Mouse (Mus musculus) hindbrain, embryonic 15.5 days (tissue): Measurements from ENCODE around the gene Cacna1f. TPM values are rescaled to one million over a fixed set of nuclear protein-coding genes. Genes with fewer than 3 reads are reported as not detected.
A peak's percentile ranks its signal among the peaks of the same experiment; 100 is the strongest.

Experiments
- ATAC-seq: fragments of 200-750 bp; cut with Nextera tagmentation; 2 replicates; pipeline ENCODE4 v1.8.0; 2017; ENCODE audit warnings: low read depth, moderate number of reproducible peaks, moderate TSS enrichment; ENCODE audit not compliant: low FRiP score
- H3K27ac ChIP-seq: fragments of 300-500 bp; sonication (generic); replicated peaks from 2 replicates; pipeline ENCODE4 v1.5.1; 2015; ENCODE audit warnings: mild to moderate bottlenecking, inconsistent platforms
- H3K27me3 ChIP-seq: fragments of 300-500 bp; sonication (generic); 2 replicates; pipeline ENCODE4 v1.6.1; 2015; ENCODE audit warnings: control low read depth, inconsistent platforms
- H3K36me3 ChIP-seq: fragments of 300-500 bp; sonication (generic); 2 replicates; pipeline ENCODE4 v1.6.1; 2015; ENCODE audit warnings: control low read depth, inconsistent platforms
- H3K4me1 ChIP-seq: fragments of 300-500 bp; sonication (generic); replicated peaks from 2 replicates; pipeline ENCODE4 v1.6.1; 2015; ENCODE audit warnings: control low read depth, inconsistent platforms
- H3K4me2 ChIP-seq: fragments of 300-500 bp; sonication (generic); 2 replicates; pipeline ENCODE4 v1.6.1; 2015; ENCODE audit warnings: moderate library complexity, mild to moderate bottlenecking, inconsistent platforms
- H3K4me3 ChIP-seq: fragments of 300-500 bp; sonication (generic); 2 replicates; pipeline ENCODE4 v1.5.1; 2015; ENCODE audit warnings: mild to moderate bottlenecking, inconsistent platforms
- H3K9ac ChIP-seq: fragments of 300-500 bp; sonication (generic); 2 replicates; pipeline ENCODE4 v1.6.1; 2015; ENCODE audit warnings: inconsistent platforms
- H3K9me3 ChIP-seq: fragments of 300-500 bp; sonication (generic); 2 replicates; pipeline ENCODE4 v1.6.1; 2016; ENCODE audit warnings: control low read depth, inconsistent platforms
- WGBS: fragments of 180-500 bp; shearing (Covaris S2); methylation state at CpG from one replicate; pipeline ENCODE4 v1.1.7; 2015; 5-methylcytosine and 5-hydroxymethylcytosine counted together
- polyA plus RNA-seq: library from polyadenylated mRNA; unstranded; fragments of >200 nt; fragmentation: Nextera tagmentation; extraction: Ambion mirVana; gene quantifications from 2 replicates; pipeline ENCODE4 v1.2.1, GENCODE M21; 2015

The Cacna1f gene
- 0.14 and 0.22 TPM in 2 replicates for polyA plus RNA-seq

DNA sequence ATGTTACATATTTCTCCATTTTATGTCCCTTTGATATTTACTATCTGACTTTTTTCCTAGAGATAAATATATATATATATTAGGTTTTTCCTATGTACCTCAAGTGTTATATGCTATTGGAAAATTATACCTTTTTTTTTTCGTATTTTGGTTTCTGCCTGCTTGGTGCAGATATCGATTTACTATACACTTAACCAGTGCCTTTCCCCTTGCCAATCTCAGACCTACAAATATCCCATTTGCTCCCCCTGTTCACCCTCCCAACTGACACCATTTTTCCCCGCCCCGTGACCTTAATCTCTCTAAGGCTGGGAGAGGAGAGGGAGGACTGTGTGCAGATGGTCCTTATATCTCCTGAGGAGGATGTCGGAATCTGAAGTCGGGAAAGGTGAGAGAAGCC lies at the start of gene Cacna1f:
Gene Cacna1f, plus strand, starts transcription at position 301 of the 400 bp plus-strand sequence.
- 82% methylated on average over 6 of the region's 6 CpGs for WGBS
- Histone ChIP-seq H3K9ac (no peak within 1 kb of the TSS), H3K27me3 (no peaks in the 10 kb centered on the region), H3K27ac (no peak within 1 kb of the TSS), H3K4me3 (no peak within 1 kb of the TSS), H3K4me2 (no peak within 1 kb of the TSS), H3K4me1 (peaks cover 12% of the 10 kb centered on the region), H3K9me3 (no peaks in the 10 kb centered on the region), H3K36me3 (no peaks in the 10 kb centered on the region)
- no peak for ATAC-seq

DNA sequence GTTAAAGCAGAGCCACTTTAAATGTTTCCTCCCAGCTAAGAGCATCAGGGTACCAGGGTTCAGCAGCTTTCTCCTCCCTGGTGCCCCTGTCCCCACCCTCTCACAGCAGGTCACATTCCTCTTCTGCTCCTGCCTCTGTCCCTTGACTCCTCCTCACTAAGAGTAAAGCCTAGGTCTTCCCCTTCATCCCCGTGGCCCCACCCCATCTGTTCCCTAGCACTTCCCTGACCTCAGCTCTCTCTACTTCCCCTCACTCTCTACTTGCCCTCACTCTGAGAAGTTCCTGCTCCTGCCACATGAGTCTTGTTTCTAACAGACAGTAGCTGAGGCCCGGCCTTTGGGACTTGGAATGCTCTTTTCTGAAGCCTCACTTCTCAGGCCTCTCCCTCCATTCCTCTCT lies 43.8 kb upstream of the Cacna1f start:
- 23% methylated on average over 2 of the region's 2 CpGs for WGBS
- no peaks in the 10 kb centered on the region for H3K27me3 ChIP-seq
- no peak for ATAC-seq
- no peaks in the 10 kb centered on the region for H3K9me3 ChIP-seq
- H3K4me1 ChIP-seq: no peaks in the 10 kb centered on the region
- H3K27ac ChIP-seq: no peak overlapping the region
- no peak overlapping the region for H3K4me2 ChIP-seq
- H3K36me3 ChIP-seq: no peaks in the 10 kb centered on the region
- H3K4me3 ChIP-seq: no peak overlapping the region
- H3K9ac ChIP-seq: no peak overlapping the region

DNA sequence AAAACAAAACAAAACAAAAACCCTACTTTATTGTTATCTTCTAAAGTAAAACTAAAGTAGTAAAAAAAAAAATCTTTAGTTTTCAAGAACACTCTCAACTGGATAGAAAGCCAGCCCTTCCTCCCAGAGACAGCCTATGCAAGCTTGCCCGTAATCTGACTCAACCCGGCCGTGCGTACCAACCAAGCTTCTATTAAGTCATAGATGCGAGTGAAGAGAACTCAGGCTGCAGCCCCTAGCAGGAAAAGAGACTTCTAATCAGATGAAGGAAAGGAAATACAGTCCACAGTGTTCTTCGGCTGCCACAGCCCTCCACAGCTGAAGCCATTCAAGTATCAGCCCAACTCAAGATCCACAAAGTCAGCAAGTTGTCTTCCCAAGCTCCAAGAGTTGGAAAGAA lies 40.5 kb upstream of the Cacna1f start:
- Histone ChIP-seq H3K4me1 (peaks cover 9% of the 10 kb centered on the region), H3K36me3 (no peaks in the 10 kb centered on the region), H3K27ac (no peak overlapping the region), H3K4me3 (no peak overlapping the region), H3K9ac (no peak overlapping the region), H3K4me2 (no peak overlapping the region), H3K9me3 (no peaks in the 10 kb centered on the region), H3K27me3 (no peaks in the 10 kb centered on the region)
- ATAC-seq: no peak
- 92% methylated on average over 6 of the region's 6 CpGs for WGBS

DNA sequence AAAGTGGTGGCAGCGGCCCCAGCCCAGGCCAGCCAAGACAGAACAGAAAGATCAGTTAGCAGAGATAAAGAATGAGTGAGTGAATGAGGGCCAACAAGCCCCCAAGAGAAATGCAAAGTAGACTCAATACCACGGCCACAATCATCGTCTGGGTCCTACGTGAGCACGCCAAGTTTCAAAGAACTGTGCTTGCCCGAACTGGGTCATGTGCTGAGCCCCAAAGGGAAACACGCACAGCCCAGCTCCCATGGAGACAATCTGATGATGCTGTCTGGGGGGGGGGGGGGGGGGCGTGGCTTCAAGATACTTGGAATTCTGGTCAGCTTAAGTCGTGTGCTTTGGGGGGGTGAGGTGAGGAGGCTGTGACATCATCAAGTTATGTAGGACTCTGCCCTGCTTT lies 39.4 kb upstream of the Cacna1f start:
- Histone ChIP-seq H3K9ac (no peak overlapping the region), H3K4me3 (no peak overlapping the region), H3K4me2 (no peak overlapping the region), H3K27me3 (no peaks in the 10 kb centered on the region), H3K36me3 (no peaks in the 10 kb centered on the region), H3K9me3 (no peaks in the 10 kb centered on the region), H3K27ac (no peak overlapping the region), H3K4me1 (peaks cover 19% of the 10 kb centered on the region)
- no peak for ATAC-seq
- 78% methylated on average over 8 of the region's 9 CpGs for WGBS

DNA sequence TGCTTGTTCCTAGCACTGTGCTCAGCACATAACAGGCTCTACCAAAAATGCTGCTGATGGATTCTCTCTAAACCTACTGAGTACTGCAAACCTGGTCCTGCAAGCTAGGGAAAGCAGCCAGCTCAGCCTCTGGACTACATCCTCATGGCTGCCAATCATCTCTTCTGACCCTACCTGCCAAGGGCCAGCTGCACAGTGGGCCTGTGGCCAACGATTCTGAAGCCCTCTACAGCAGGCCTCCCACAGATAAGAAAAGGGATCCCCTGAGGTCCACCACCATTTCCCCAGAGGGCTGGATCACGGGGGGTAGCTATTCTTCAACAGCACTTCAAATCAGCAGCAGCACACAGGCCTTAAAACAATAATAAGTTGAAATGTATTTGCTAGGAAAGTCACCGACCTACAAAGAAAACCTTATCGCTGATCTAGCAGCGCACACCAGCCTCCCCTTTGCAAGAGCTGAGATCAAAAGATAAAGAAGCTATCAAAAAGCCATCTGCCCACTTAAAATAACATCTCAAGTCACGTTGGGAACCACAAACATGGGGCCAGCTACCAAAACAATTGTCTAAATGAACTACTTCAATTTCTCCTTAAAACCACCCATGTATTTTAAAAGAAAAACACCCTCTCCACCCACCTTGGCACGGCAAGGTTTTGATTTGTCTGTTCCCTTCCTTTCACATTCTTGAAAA lies 36.3 kb upstream of the Cacna1f start:
- no peak for ATAC-seq
- Histone ChIP-seq H3K27ac (no peak overlapping the region), H3K4me2 (no peak overlapping the region), H3K4me3 (no peak overlapping the region), H3K9me3 (no peaks in the 10 kb centered on the region), H3K4me1 (peaks cover 32% of the 10 kb centered on the region), H3K9ac (no peak overlapping the region), H3K27me3 (no peaks in the 10 kb centered on the region), H3K36me3 (no peaks in the 10 kb centered on the region)
- 57% methylated on average over 7 of the region's 7 CpGs for WGBS

DNA sequence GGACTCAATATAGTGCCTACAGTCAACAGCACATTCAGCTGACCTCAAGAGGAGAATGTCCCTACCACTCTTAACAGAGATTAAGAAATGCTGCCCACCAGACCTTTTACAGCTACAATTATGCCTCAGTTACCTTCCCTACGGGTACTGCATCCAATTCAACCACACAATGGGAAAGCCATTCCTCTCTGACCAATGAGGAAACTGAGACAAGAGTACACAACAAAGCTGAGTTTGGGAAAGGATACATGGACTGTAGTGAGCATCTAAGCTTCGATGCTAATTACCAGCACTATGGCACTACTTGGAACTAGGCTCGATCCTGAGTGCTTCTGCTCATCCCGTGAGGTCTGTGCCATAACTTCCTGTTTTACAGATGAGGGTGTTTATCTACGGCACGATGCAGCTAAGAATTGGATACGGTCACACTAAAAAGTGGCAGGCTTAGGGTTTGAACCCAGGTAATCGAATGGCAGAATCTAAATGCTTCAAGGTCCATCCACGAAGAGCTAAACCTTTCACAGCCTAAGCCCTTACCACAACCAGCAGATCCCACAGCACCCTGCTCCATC lies 35.2 kb upstream of the Cacna1f start:
- no peaks in the 10 kb centered on the region for H3K9me3 ChIP-seq
- peaks cover 32% of the 10 kb centered on the region for H3K4me1 ChIP-seq
- H3K27me3 ChIP-seq: no peaks in the 10 kb centered on the region
- WGBS: 94% methylated on average over 9 of the region's 9 CpGs
- H3K4me2 ChIP-seq: no peak overlapping the region
- no peak overlapping the region for H3K27ac ChIP-seq
- H3K36me3 ChIP-seq: no peaks in the 10 kb centered on the region
- ATAC-seq: no peak
- no peak overlapping the region for H3K4me3 ChIP-seq
- H3K9ac ChIP-seq: no peak overlapping the region

DNA sequence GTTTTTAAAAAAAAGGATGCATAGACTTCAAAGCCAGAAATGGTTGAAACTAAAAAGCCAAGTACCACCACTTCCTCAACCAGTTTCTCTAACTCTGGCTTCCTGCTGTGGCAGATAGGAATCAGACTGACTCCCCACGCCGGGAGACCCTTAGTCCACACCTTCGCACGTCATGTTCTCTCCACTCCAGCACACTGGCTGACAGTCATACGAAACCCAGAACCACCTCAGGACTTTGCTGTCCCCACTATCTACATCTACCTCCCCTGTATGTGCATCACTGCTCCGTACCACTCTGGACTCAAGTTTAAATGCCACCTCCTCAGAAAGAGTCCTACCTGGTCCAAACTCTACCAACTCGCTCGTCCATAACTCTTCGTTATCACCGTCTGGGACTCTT lies 34.4 kb upstream of the Cacna1f start:
- ATAC-seq: no peak
- Histone ChIP-seq H3K27ac (no peak overlapping the region), H3K4me3 (peak overlapping the region; percentile 55; the same call in 1 of the 2 replicates), H3K9me3 (no peaks in the 10 kb centered on the region), H3K4me1 (peaks cover 32% of the 10 kb centered on the region), H3K4me2 (peak overlapping the region; percentile 72), H3K36me3 (no peaks in the 10 kb centered on the region), H3K27me3 (no peaks in the 10 kb centered on the region), H3K9ac (no peak overlapping the region)
- 88% methylated on average over 10 of the region's 10 CpGs for WGBS

DNA sequence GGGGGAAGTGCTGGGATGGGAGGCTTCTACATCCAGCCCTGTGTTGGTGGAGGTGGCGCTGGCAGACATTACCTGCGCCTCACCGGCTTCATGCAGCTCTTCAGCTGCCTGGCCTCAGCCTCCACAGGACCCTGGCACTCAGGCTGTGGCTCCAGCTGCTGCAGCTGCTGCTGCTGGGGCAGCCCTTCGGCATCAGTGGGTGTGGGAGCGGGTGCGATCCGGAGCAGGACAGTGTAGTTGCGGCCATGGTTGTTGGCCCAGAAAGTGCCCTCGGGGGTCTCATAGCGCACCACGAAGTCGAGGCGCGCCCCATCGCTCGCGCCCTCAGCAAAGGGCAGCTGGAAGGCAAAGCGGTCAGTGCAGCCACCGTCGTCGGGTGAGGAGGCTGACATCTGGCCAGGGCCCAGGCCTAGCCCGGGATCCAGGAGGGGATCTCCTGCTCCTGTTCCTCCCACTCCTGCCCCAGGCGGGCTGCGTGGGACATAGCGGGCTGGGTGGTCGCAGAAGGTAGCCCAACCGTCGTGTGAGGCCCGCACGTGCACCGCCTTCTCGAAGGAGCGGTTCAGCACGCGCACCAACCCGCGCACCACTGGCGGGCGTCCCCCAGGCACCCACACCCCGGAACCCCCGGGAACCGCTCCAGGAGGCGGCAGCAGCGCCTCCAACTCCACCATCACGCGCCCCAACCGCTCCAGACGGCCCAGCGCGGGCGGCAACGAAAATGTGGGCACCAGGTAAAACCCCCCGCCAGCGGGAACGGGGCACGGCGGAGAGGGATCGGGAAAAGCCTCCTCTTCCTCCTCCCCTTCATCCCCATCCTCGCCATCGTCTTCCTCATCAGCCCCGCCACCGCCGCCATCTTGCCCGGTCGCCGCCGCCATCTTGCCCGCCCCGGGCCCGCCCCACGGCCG lies 33.5 kb upstream of the Cacna1f start, which contains the start of gene Foxp3:
Gene Foxp3, plus strand, starts transcription at position 469 of the 911 bp plus-strand sequence.
- ATAC-seq: peak; percentile 3; the same call in 1 of the 2 replicates
- H3K4me3 ChIP-seq: peak within 1 kb of the TSS; percentile 55
- WGBS: 33% methylated on average over 63 of the region's 72 CpGs
- H3K27me3 ChIP-seq: no peaks in the 10 kb centered on the region
- H3K9ac ChIP-seq: peak within 1 kb of the TSS; percentile 65
- H3K9me3 ChIP-seq: no peaks in the 10 kb centered on the region
- peaks cover 32% of the 10 kb centered on the region for H3K4me1 ChIP-seq
- peak within 1 kb of the TSS; percentile 72 for H3K4me2 ChIP-seq
- H3K27ac ChIP-seq: peak within 1 kb of the TSS; percentile 96
- no peaks in the 10 kb centered on the region for H3K36me3 ChIP-seq

DNA sequence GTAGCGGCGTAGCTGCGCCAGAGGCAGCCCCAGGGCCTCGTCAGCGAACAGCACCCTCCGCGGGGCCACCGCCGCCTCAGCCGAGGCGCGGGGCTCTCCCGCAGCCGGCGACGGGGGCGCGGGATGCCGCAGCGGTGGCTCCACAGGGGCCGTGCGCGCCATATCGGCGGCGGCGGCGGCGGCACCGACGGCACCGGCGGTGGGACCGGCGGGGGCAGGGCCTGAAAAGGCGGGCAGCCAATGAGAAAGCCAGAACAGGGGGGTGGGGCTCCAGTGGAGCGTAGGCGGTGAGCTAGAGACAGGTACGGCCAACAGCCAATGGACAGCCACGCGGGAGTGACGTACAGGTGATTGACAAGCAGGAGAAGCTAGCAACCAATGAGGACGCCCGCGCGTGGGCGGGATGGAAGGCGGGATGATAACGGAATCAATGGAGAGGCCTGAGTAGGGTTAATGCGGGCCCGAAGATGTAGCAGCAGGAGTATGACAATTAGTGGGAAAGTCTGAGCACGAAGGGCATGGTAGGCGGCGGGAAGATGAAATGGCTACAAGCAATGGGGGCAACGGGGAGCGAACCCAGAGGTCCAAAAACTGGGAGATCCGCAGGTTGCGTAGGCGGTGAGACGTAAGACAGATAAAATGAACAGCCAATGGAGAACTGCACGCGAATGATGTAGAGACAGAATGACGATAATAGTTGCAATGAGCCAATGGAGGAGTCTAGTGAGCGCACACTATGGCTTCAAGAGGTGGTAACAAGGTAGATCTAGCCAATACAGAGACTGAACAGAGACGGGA lies 32.6 kb upstream of the Cacna1f start, which contains the start of gene Ppp1r3f:
Gene Ppp1r3f, minus strand, starts transcription at position 197 of the 798 bp plus-strand sequence.
- ATAC-seq: peak; percentile 98
- H3K9ac ChIP-seq: peak within 1 kb of the TSS; percentile 65
- H3K4me1 ChIP-seq: peaks cover 32% of the 10 kb centered on the region
- H3K27me3 ChIP-seq: no peaks in the 10 kb centered on the region
- peak within 1 kb of the TSS; percentile 96 for H3K27ac ChIP-seq
- H3K4me3 ChIP-seq: peak within 1 kb of the TSS; percentile 55
- H3K36me3 ChIP-seq: no peaks in the 10 kb centered on the region
- H3K4me2 ChIP-seq: peak within 1 kb of the TSS; percentile 72
- H3K9me3 ChIP-seq: no peaks in the 10 kb centered on the region
- 20% methylated on average over 59 of the region's 65 CpGs for WGBS

DNA sequence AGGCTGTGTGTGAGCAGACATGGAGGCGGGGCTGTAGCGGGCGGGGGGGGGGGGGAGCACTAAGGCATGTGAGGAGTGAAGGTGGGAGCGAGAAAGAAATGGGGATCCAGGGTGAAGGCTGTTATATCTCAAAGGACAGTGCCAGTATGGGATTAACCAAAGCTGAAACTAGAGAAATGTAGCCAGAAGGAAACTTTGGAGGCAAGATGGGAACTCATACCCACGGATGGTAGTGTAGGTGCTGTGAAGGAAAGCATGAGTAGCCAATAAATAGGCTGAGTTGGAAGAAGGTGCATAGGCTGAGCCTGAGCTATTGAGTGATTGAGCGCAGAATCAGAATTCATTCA lies 32.0 kb upstream of the Cacna1f start:
- Histone ChIP-seq H3K4me1 (peaks cover 32% of the 10 kb centered on the region), H3K9ac (peak overlapping the region; percentile 32), H3K9me3 (no peaks in the 10 kb centered on the region), H3K27ac (peak overlapping the region; percentile 96), H3K36me3 (no peaks in the 10 kb centered on the region), H3K27me3 (no peaks in the 10 kb centered on the region), H3K4me2 (peak overlapping the region; percentile 52), H3K4me3 (peak overlapping the region; percentile 55)
- 17% methylated on average over 5 of the region's 6 CpGs for WGBS
- ATAC-seq: peak; percentile 31

DNA sequence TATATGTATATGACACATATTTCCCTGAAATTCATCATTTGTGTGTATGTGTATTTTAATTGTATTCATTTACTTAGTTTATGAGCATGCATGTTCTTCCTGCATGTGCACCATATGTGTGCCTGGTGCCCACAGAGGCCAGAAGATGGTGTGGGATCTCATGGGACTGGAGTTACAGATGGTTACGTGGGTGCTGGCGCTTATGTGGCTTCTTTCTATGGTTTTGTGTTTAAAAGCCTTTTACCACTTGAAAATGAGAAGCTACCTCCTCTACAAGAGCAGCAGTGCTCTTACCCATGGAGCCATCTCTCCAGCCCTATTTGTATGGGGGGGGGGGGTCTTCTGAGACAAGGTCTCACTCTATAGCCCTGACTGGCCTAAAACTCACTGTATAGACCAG lies 25.7 kb upstream of the Cacna1f start:
- Histone ChIP-seq H3K4me2 (no peak overlapping the region), H3K9ac (no peak overlapping the region), H3K27me3 (no peaks in the 10 kb centered on the region), H3K9me3 (no peaks in the 10 kb centered on the region), H3K27ac (no peak overlapping the region), H3K4me1 (no peaks in the 10 kb centered on the region), H3K4me3 (no peak overlapping the region), H3K36me3 (no peaks in the 10 kb centered on the region)
- 90% methylated on average over 2 of the region's 2 CpGs for WGBS
- ATAC-seq: no peak
